Mouse (Mus musculus) bone marrow macrophage, adult 2 months (primary cell): Measurements from ENCODE around the gene Irf2bp1.

Source experiments
- CTCF ChIP-seq: IDR thresholded peaks from 2 replicates; pipeline ENCODE4 v1.5.1; 2012; ENCODE audit warnings: low read depth, mild to moderate bottlenecking, low read length, moderate library complexity
- POLR2A ChIP-seq: IDR thresholded peaks from 2 replicates; pipeline ENCODE4 v1.6.1; 2012; ENCODE audit warnings: mild to moderate bottlenecking, low read depth, low read length, borderline replicate concordance

GRCm38 (mm10) chr7:19004631-19005079, 811 bp downstream of the Irf2bp1 start:
- TF ChIP-seq CTCF (no peak), POLR2A (no peak)
